Mouse (Mus musculus) bone marrow macrophage, adult 2 months (primary cell): ENCODE measurements around the gene Wdr82. TPM values are rescaled to one million over a fixed set of nuclear protein-coding genes. Genes with fewer than 3 reads are reported as not detected.

Experiments
- H3K27ac ChIP-seq: 2 replicates; pipeline ENCODE4 v1.5.1; 2012; ENCODE audit warnings: low read depth, low read length; ENCODE audit not compliant: insufficient read depth
- H3K4me1 ChIP-seq: 2 replicates; pipeline ENCODE4 v1.6.1; 2012; ENCODE audit warnings: low read length; ENCODE audit not compliant: control insufficient read depth, insufficient read depth
- H3K4me3 ChIP-seq: 2 replicates; pipeline ENCODE4 v1.5.1; 2012; ENCODE audit warnings: mild to moderate bottlenecking, low read length, moderate library complexity; ENCODE audit not compliant: insufficient read depth
- CTCF ChIP-seq: IDR thresholded peaks from 2 replicates; pipeline ENCODE4 v1.5.1; 2012; ENCODE audit warnings: low read depth, mild to moderate bottlenecking, low read length, moderate library complexity
- POLR2A ChIP-seq: IDR thresholded peaks from 2 replicates; pipeline ENCODE4 v1.6.1; 2012; ENCODE audit warnings: mild to moderate bottlenecking, low read depth, low read length, borderline replicate concordance
- polyA plus RNA-seq: library from polyadenylated mRNA; stranded (reverse); fragments of >200 nt; gene quantifications from 2 replicates; pipeline ENCODE4 v1.2.4, GENCODE M21; 2012; ENCODE audit not compliant: missing spikeins, insufficient read depth, insufficient read length

Gene Wdr82
- polyA plus RNA-seq, 1 experiment = 37.0 TPM

- H3K27ac ChIP-seq = peak within 1 kb of the TSS; percentile 92
- TF ChIP-seq CTCF = no peak
- no peak for TF ChIP-seq POLR2A
- H3K4me1 ChIP-seq = peaks cover 49% of the 10 kb centered on the region
- peak within 1 kb of the TSS; percentile 56 for H3K4me3 ChIP-seq
Measured at GRCm38 (mm10) chr9:106222261-106222851, 51.6 kb downstream of the Wdr82 start, which contains the start of gene Tlr9. Gene Tlr9, plus strand, starts transcription at chr9:106222598.

- Histone ChIP-seq H3K27ac (peak overlapping the region; percentile 92), H3K4me3 (peak overlapping the region; percentile 56), H3K4me1 (peaks cover 54% of the 10 kb centered on the region)
- no peak for TF ChIP-seq CTCF
- no peak for TF ChIP-seq POLR2A
Measured at GRCm38 (mm10) chr9:106222994-106223393, 52.3 kb downstream of the Wdr82 start.

- peak overlapping the region; percentile 2; the same call in 1 of the 2 replicates for H3K27ac ChIP-seq
- H3K4me3 ChIP-seq = peak overlapping the region; percentile 37
- H3K4me1 ChIP-seq = peaks cover 70% of the 10 kb centered on the region
- TF ChIP-seq POLR2A (no peak), CTCF (no peak)
Measured at GRCm38 (mm10) chr9:106225469-106226150, 54.9 kb downstream of the Wdr82 start.

GRCm38 (mm10) chr9:106226151-106226682 is 55.5 kb downstream of the Wdr82 start:
- TF ChIP-seq POLR2A = no peak
- no peak for TF ChIP-seq CTCF
- Histone ChIP-seq H3K4me3 (peak overlapping the region; percentile 37), H3K4me1 (peaks cover 69% of the 10 kb centered on the region)

GRCm38 (mm10) chr9:106227790-106228429 is 57.2 kb downstream of the Wdr82 start:
- TF ChIP-seq CTCF = no peak
- no peak for TF ChIP-seq POLR2A
- H3K27ac ChIP-seq = no peak overlapping the region
- peaks cover 59% of the 10 kb centered on the region for H3K4me1 ChIP-seq
- no peak overlapping the region for H3K4me3 ChIP-seq

More at GRCm38 (mm10) chr9:106226151-106226682, 55.5 kb downstream of the Wdr82 start:
- H3K27ac ChIP-seq = peak overlapping the region; percentile 26; the same call in 1 of the 2 replicates

GRCm38 (mm10) chr9:106230051-106230733 is 59.5 kb downstream of the Wdr82 start:
- Histone ChIP-seq H3K4me3 (peak overlapping the region; percentile 12; the same call in 1 of the 2 replicates), H3K4me1 (peaks cover 44% of the 10 kb centered on the region), H3K27ac (peak overlapping the region; percentile 96)
- TF ChIP-seq CTCF = no peak
- no peak for TF ChIP-seq POLR2A

GRCm38 (mm10) chr9:106230734-106231106 is 60.0 kb downstream of the Wdr82 start:
- H3K4me3 ChIP-seq = no peak overlapping the region
- peaks cover 41% of the 10 kb centered on the region for H3K4me1 ChIP-seq
- peak; percentile 52; the same call in 1 of the 2 replicates for TF ChIP-seq CTCF
- no peak for TF ChIP-seq POLR2A
- peak overlapping the region; percentile 96 for H3K27ac ChIP-seq

GRCm38 (mm10) chr9:106231220-106231619 is 60.5 kb downstream of the Wdr82 start:
- H3K4me3 ChIP-seq = no peak overlapping the region
- no peak for TF ChIP-seq CTCF
- no peak for TF ChIP-seq POLR2A
- peaks cover 39% of the 10 kb centered on the region for H3K4me1 ChIP-seq
- H3K27ac ChIP-seq = peak overlapping the region; percentile 96

GRCm38 (mm10) chr9:106231816-106232215 is 61.1 kb downstream of the Wdr82 start:
- Histone ChIP-seq H3K27ac (no peak overlapping the region), H3K4me3 (no peak overlapping the region), H3K4me1 (peaks cover 35% of the 10 kb centered on the region)
- TF ChIP-seq CTCF (no peak), POLR2A (no peak)
